Mouse (Mus musculus) gastrocnemius, postnatal 25 days (tissue): ENCODE measurements at regions not wholly inside any gene's neighbourhood (a gene's known extent, or its start where the extent isn't known, plus 50 kb on each side); places are given as distances from the start of the nearest gene placed in this dataset.

ENCODE experiments used
- DNase-seq: peaks from one replicate; pipeline ENCODE4 v3.0.0; 2022

- DNase-seq: peak; percentile 26
Measured at GRCm38 (mm10) chr19:21913005-21913670, 135.0 kb downstream of the Cemip2 start.

GRCm38 (mm10) chr19:21913748-21914611 lies 135.8 kb downstream of the Cemip2 start:
- no peak for DNase-seq

GRCm38 (mm10) chr19:21914658-21915057 lies 136.5 kb downstream of the Cemip2 start:
- DNase-seq: no peak

- DNase-seq: no peak
Measured at GRCm38 (mm10) chr19:21918113-21918512, 140.0 kb downstream of the Cemip2 start.

- DNase-seq: no peak
Measured at GRCm38 (mm10) chr19:21919074-21919473, 140.9 kb downstream of the Cemip2 start.

GRCm38 (mm10) chr19:21940114-21940513 lies 162.0 kb downstream of the Cemip2 start:
- no peak for DNase-seq

- DNase-seq: no peak
Measured at GRCm38 (mm10) chr19:21941720-21942119, 163.6 kb downstream of the Cemip2 start.

- no peak for DNase-seq
Measured at GRCm38 (mm10) chr19:21942286-21942685, 164.1 kb downstream of the Cemip2 start.

- DNase-seq: peak; percentile 31
Measured at GRCm38 (mm10) chr19:21943407-21943806, 165.3 kb downstream of the Cemip2 start.

GRCm38 (mm10) chr19:21946262-21946922 lies 168.2 kb downstream of the Cemip2 start:
- DNase-seq: no peak

GRCm38 (mm10) chr19:21948030-21948429 lies 169.9 kb downstream of the Cemip2 start:
- DNase-seq: no peak

GRCm38 (mm10) chr19:21962635-21963034 lies 176.2 kb upstream of the Trpm3 start:
- DNase-seq: no peak

GRCm38 (mm10) chr19:21989857-21990256 lies 149.0 kb upstream of the Trpm3 start:
- DNase-seq: no peak

GRCm38 (mm10) chr19:21990970-21991369 lies 147.9 kb upstream of the Trpm3 start:
- peak; percentile 29 for DNase-seq

GRCm38 (mm10) chr19:21991413-21991812 lies 147.4 kb upstream of the Trpm3 start:
- DNase-seq: no peak

- no peak for DNase-seq
Measured at GRCm38 (mm10) chr19:21999621-22000020, 139.2 kb upstream of the Trpm3 start.

GRCm38 (mm10) chr19:22008053-22008935 lies 130.6 kb upstream of the Trpm3 start:
- no peak for DNase-seq

- no peak for DNase-seq
Measured at GRCm38 (mm10) chr19:22010239-22010638, 128.6 kb upstream of the Trpm3 start.

GRCm38 (mm10) chr19:22015854-22016610 lies 122.8 kb upstream of the Trpm3 start:
- DNase-seq: no peak

- no peak for DNase-seq
Measured at GRCm38 (mm10) chr19:22017425-22017824, 121.4 kb upstream of the Trpm3 start.

GRCm38 (mm10) chr19:22027577-22027976 lies 111.3 kb upstream of the Trpm3 start:
- no peak for DNase-seq
